Mouse (Mus musculus) left cerebral cortex, postnatal 4 days (tissue): Measurements from ENCODE around the gene Vmn1r209. TPM values are rescaled to one million over a fixed set of nuclear protein-coding genes. Genes with fewer than 3 reads are reported as not detected.
"Not testable (repeated sequence)": the region's sequence is repeated elsewhere in the genome, so short reads cannot be mapped to it uniquely, and the experiment has no call there.

Experiments
- DNase-seq: peaks from one replicate; pipeline ENCODE4 v3.0.0-alpha.2; 2022
- intact Hi-C: fragments of 180-260 bp; cut with DNase I; formaldehyde crosslinking; loops from one replicate; pipeline ENCODE4 v1.15.1; 2025
- total RNA-seq, 2 experiments: library from RNA; stranded (reverse); gene quantifications; 2 replicates each; pipeline ENCODE4 v1.2.3; 2021

The Vmn1r209 gene
- under 1 TPM in 1 of 2 experiments, not detected in 1; 0.06 TPM for total RNA-seq

- DNase-seq, intact Hi-C loops: not testable (repeated sequence)
These were observed at the start of gene Vmn1r209 for GRCm38 (mm10) chr13:22809582-22809981. Gene Vmn1r209, minus strand, starts transcription at chr13:22809682.

GRCm38 (mm10) chr13:22857461-22857860 is 48.0 kb upstream of the Vmn1r209 start, which contains the start of gene Vmn1r211:
Gene Vmn1r211, minus strand, starts transcription at chr13:22857561.
- no peak for DNase-seq
- intact Hi-C loops: no loop called here

- intact Hi-C loops: no loop called here
These were observed 45.3 kb upstream of the Vmn1r209 start for GRCm38 (mm10) chr13:22854760-22855159.

GRCm38 (mm10) chr13:22846798-22847197 is 37.3 kb upstream of the Vmn1r209 start:
- DNase-seq: no peak
- intact Hi-C loops: no loop called here

More at GRCm38 (mm10) chr13:22854760-22855159, 45.3 kb upstream of the Vmn1r209 start:
- DNase-seq: no peak

GRCm38 (mm10) chr13:22844304-22844703 is 34.8 kb upstream of the Vmn1r209 start:
- DNase-seq, intact Hi-C loops: not testable (repeated sequence)

- intact Hi-C loops: no loop called here
- no peak for DNase-seq
These were observed 21.8 kb upstream of the Vmn1r209 start, which contains the start of gene Vmn1r210 for GRCm38 (mm10) chr13:22831248-22831647. Gene Vmn1r210, minus strand, starts transcription at chr13:22831348.

GRCm38 (mm10) chr13:22829395-22829794 is 19.9 kb upstream of the Vmn1r209 start:
- DNase-seq, intact Hi-C loops: not testable (repeated sequence)

GRCm38 (mm10) chr13:22821601-22822000 is 12.1 kb upstream of the Vmn1r209 start:
- intact Hi-C loops, DNase-seq: not testable (repeated sequence)

GRCm38 (mm10) chr13:22788096-22788495 is 21.4 kb downstream of the Vmn1r209 start:
- intact Hi-C loops, DNase-seq: not testable (repeated sequence)

- DNase-seq, intact Hi-C loops: not testable (repeated sequence)
These were observed 25.3 kb downstream of the Vmn1r209 start for GRCm38 (mm10) chr13:22784159-22784558.

GRCm38 (mm10) chr13:22777300-22777699 is 32.2 kb downstream of the Vmn1r209 start, which contains the start of gene Vmn1r208:
Gene Vmn1r208, minus strand, starts transcription at chr13:22777400.
- intact Hi-C loops, DNase-seq: not testable (repeated sequence)

- intact Hi-C loops, DNase-seq: not testable (repeated sequence)
These were observed 37.9 kb downstream of the Vmn1r209 start for GRCm38 (mm10) chr13:22771592-22771991.

Other genes with a start within 250 kb of the Vmn1r209 start
- gene Vmn1r205, start 216.7 kb downstream of the Vmn1r209 start, total RNA-seq: not detected
- not detected for gene Vmn1r206, start 185.4 kb downstream of the Vmn1r209 start, total RNA-seq
- under 1 TPM; 0.12 to 0.14 TPM for gene Vmn1r207-ps, start 80.1 kb downstream of the Vmn1r209 start, total RNA-seq
- not detected for gene Vmn1r208, start 32.3 kb downstream of the Vmn1r209 start, total RNA-seq
- gene Vmn1r210, start 21.7 kb upstream of the Vmn1r209 start, total RNA-seq: not detected
- not detected for gene Vmn1r211, start 47.9 kb upstream of the Vmn1r209 start, total RNA-seq
- not detected for gene Vmn1r212, start 74.5 kb upstream of the Vmn1r209 start, total RNA-seq
- gene Vmn1r213, start 198.0 kb upstream of the Vmn1r209 start, total RNA-seq: not detected
- gene Vmn1r214, start 220.7 kb upstream of the Vmn1r209 start, total RNA-seq: not detected